Mouse (Mus musculus) thymus, postnatal 36 days (tissue): ENCODE measurements around the gene Snx9.
A peak's percentile ranks its signal among the peaks of the same experiment; 100 is the strongest.

Experiments used
- DNase-seq, 2 experiments: peaks; one replicate each; pipeline ENCODE4 v3.0.0; 2022; ENCODE audit warnings: mixed read lengths in 2 of 2

Snx9 gene

GRCm38 (mm10) chr17:5973536-5973935 is 132.4 kb downstream of the Snx9 start:
- DNase-seq, result peak; percentile 37 to 54

- DNase-seq, result peak; percentile 58 to 59
These were observed 134.2 kb downstream of the Snx9 start for GRCm38 (mm10) chr17:5975099-5975977.

- DNase-seq, result peak in 1 of 2 experiments; percentile 22
These were observed 135.3 kb downstream of the Snx9 start for GRCm38 (mm10) chr17:5976221-5977055.

- DNase-seq, result no peak
These were observed 136.2 kb downstream of the Snx9 start for GRCm38 (mm10) chr17:5977056-5977920.

GRCm38 (mm10) chr17:5977921-5978504 is 136.9 kb downstream of the Snx9 start:
- DNase-seq, result no peak

- no peak for DNase-seq
These were observed 137.5 kb downstream of the Snx9 start for GRCm38 (mm10) chr17:5978505-5979077.

GRCm38 (mm10) chr17:5980860-5981259 is 139.7 kb downstream of the Snx9 start:
- DNase-seq, result peak; percentile 37 to 44
